Mouse (Mus musculus): ENCODE results near the gene Macrod2. TPM values are rescaled to one million over a fixed set of nuclear protein-coding genes. Genes with fewer than 3 reads are reported as not detected.

Macrod2 gene
- polyA plus RNA-seq, 1 experiment from 2014 or later, result 31.0 TPM

- H3K27me3 ChIP-seq, result no peaks in the 10 kb centered on the region
- 55% methylated on average over 4 of the region's 4 CpGs for WGBS
- ATAC-seq (ENCODE audit: insufficient number of reproducible peaks, low FRiP score, low TSS enrichment, low read depth), result no peak
Observed at GRCm38 (mm10) chr2:142230985-142231549, 1836.0 kb downstream of the Macrod2 start.

GRCm38 (mm10) chr2:142232828-142233227, 1837.7 kb downstream of the Macrod2 start:
- 25% methylated on average over 9 of the region's 9 CpGs for WGBS
- ATAC-seq (ENCODE audit: insufficient number of reproducible peaks, low FRiP score, low TSS enrichment, low read depth), result no peak
- Histone ChIP-seq H3K27ac (no peak overlapping the region), H3K4me1 (no peaks in the 10 kb centered on the region), H3K4me2 (no peak overlapping the region), H3K36me3 (no peaks in the 10 kb centered on the region), H3K4me3 (no peak overlapping the region), H3K27me3 (no peaks in the 10 kb centered on the region), H3K9me3 (no peaks in the 10 kb centered on the region), H3K9ac (no peak overlapping the region)

More at GRCm38 (mm10) chr2:142230985-142231549, 1836.0 kb downstream of the Macrod2 start:
- Histone ChIP-seq H3K4me2 (no peak overlapping the region), H3K27ac (no peak overlapping the region), H3K36me3 (no peaks in the 10 kb centered on the region), H3K9ac (no peak overlapping the region), H3K4me3 (no peak overlapping the region), H3K9me3 (no peaks in the 10 kb centered on the region), H3K4me1 (no peaks in the 10 kb centered on the region)

GRCm38 (mm10) chr2:142243483-142243882, 1848.4 kb downstream of the Macrod2 start:
- H3K36me3 ChIP-seq, result no peaks in the 10 kb centered on the region
- no peak overlapping the region for H3K9ac ChIP-seq
- H3K9me3 ChIP-seq, result no peaks in the 10 kb centered on the region
- no peak for ATAC-seq (ENCODE audit: insufficient number of reproducible peaks, low FRiP score, low TSS enrichment, low read depth)
- no peak overlapping the region for H3K4me3 ChIP-seq
- H3K27ac ChIP-seq, result no peak overlapping the region
- H3K27me3 ChIP-seq, result no peaks in the 10 kb centered on the region
- WGBS, result 84% methylated on average over 4 of the region's 4 CpGs
- H3K4me2 ChIP-seq, result no peak overlapping the region
- no peaks in the 10 kb centered on the region for H3K4me1 ChIP-seq

GRCm38 (mm10) chr2:142250383-142250782, 1855.3 kb downstream of the Macrod2 start:
- H3K36me3 ChIP-seq, result no peaks in the 10 kb centered on the region
- no peak overlapping the region for H3K4me3 ChIP-seq
- H3K9me3 ChIP-seq, result no peaks in the 10 kb centered on the region
- H3K9ac ChIP-seq, result no peak overlapping the region
- ATAC-seq (ENCODE audit: insufficient number of reproducible peaks, low FRiP score, low TSS enrichment, low read depth), result no peak
- no peak overlapping the region for H3K27ac ChIP-seq
- 39% methylated on average over 4 of the region's 4 CpGs for WGBS
- H3K27me3 ChIP-seq, result no peaks in the 10 kb centered on the region
- H3K4me2 ChIP-seq, result no peak overlapping the region
- peaks cover 5% of the 10 kb centered on the region; the same call in 1 of the 2 replicates for H3K4me1 ChIP-seq

GRCm38 (mm10) chr2:142251518-142251917, 1856.4 kb downstream of the Macrod2 start:
- H3K4me3 ChIP-seq, result no peak overlapping the region
- H3K36me3 ChIP-seq, result no peaks in the 10 kb centered on the region
- H3K9ac ChIP-seq, result no peak overlapping the region
- 64% methylated on average over 2 of the region's 2 CpGs for WGBS
- peaks cover 5% of the 10 kb centered on the region; the same call in 1 of the 2 replicates for H3K4me1 ChIP-seq
- H3K27me3 ChIP-seq, result no peaks in the 10 kb centered on the region
- no peak overlapping the region for H3K27ac ChIP-seq
- no peak for ATAC-seq (ENCODE audit: insufficient number of reproducible peaks, low FRiP score, low TSS enrichment, low read depth)
- H3K9me3 ChIP-seq, result no peaks in the 10 kb centered on the region
- H3K4me2 ChIP-seq, result no peak overlapping the region

GRCm38 (mm10) chr2:142253913-142254312, 1858.8 kb downstream of the Macrod2 start:
- H3K36me3 ChIP-seq, result no peaks in the 10 kb centered on the region
- H3K4me1 ChIP-seq, result peaks cover 5% of the 10 kb centered on the region; the same call in 1 of the 2 replicates
- H3K4me3 ChIP-seq, result peak overlapping the region; percentile 13; the same call in 1 of the 2 replicates
- H3K27ac ChIP-seq, result no peak overlapping the region
- no peaks in the 10 kb centered on the region for H3K27me3 ChIP-seq
- H3K4me2 ChIP-seq, result no peak overlapping the region
- 12% methylated on average over 11 of the region's 11 CpGs for WGBS
- no peak overlapping the region for H3K9ac ChIP-seq
- H3K9me3 ChIP-seq, result no peaks in the 10 kb centered on the region
- no peak for ATAC-seq (ENCODE audit: insufficient number of reproducible peaks, low FRiP score, low TSS enrichment, low read depth)

- no peak for ATAC-seq (ENCODE audit: insufficient number of reproducible peaks, low FRiP score, low TSS enrichment, low read depth)
- no peak overlapping the region for H3K4me3 ChIP-seq
- no peaks in the 10 kb centered on the region for H3K9me3 ChIP-seq
- no peak overlapping the region for H3K9ac ChIP-seq
- no peaks in the 10 kb centered on the region for H3K27me3 ChIP-seq
- H3K4me2 ChIP-seq, result no peak overlapping the region
- no peak overlapping the region for H3K27ac ChIP-seq
- no peaks in the 10 kb centered on the region for H3K36me3 ChIP-seq
- peaks cover 5% of the 10 kb centered on the region; the same call in 1 of the 2 replicates for H3K4me1 ChIP-seq
- 71% methylated on average over 6 of the region's 6 CpGs for WGBS
Observed at GRCm38 (mm10) chr2:142254566-142254965, 1859.5 kb downstream of the Macrod2 start.

GRCm38 (mm10) chr2:142257501-142257900, 1862.4 kb downstream of the Macrod2 start:
- Histone ChIP-seq H3K27ac (no peak overlapping the region), H3K4me2 (no peak overlapping the region), H3K9me3 (no peaks in the 10 kb centered on the region), H3K4me3 (no peak overlapping the region), H3K9ac (no peak overlapping the region), H3K4me1 (peaks cover 2% of the 10 kb centered on the region; the same call in 1 of the 2 replicates), H3K27me3 (no peaks in the 10 kb centered on the region), H3K36me3 (no peaks in the 10 kb centered on the region)
- WGBS, result 92% methylated on average over 1 of the region's 1 CpGs
- no peak for ATAC-seq (ENCODE audit: insufficient number of reproducible peaks, low FRiP score, low TSS enrichment, low read depth)

- Histone ChIP-seq H3K9me3 (no peaks in the 10 kb centered on the region), H3K4me2 (no peak overlapping the region), H3K36me3 (no peaks in the 10 kb centered on the region), H3K27ac (no peak overlapping the region), H3K27me3 (no peaks in the 10 kb centered on the region), H3K4me3 (no peak overlapping the region), H3K4me1 (no peaks in the 10 kb centered on the region), H3K9ac (no peak overlapping the region)
- ATAC-seq (ENCODE audit: insufficient number of reproducible peaks, low FRiP score, low TSS enrichment, low read depth), result no peak
- 81% methylated on average over 6 of the region's 6 CpGs for WGBS
Observed at GRCm38 (mm10) chr2:142261046-142261445, 1865.9 kb downstream of the Macrod2 start.

GRCm38 (mm10) chr2:142264697-142265096, 1869.6 kb downstream of the Macrod2 start:
- no peak for ATAC-seq (ENCODE audit: insufficient number of reproducible peaks, low FRiP score, low TSS enrichment, low read depth)
- Histone ChIP-seq H3K27me3 (no peaks in the 10 kb centered on the region), H3K4me2 (no peak overlapping the region), H3K27ac (no peak overlapping the region), H3K4me1 (peaks cover 4% of the 10 kb centered on the region), H3K9ac (no peak overlapping the region), H3K36me3 (no peaks in the 10 kb centered on the region), H3K9me3 (no peaks in the 10 kb centered on the region), H3K4me3 (no peak overlapping the region)
- 80% methylated on average over 2 of the region's 2 CpGs for WGBS

GRCm38 (mm10) chr2:142267836-142268235, 1872.7 kb downstream of the Macrod2 start:
- Histone ChIP-seq H3K4me2 (no peak overlapping the region), H3K4me3 (no peak overlapping the region), H3K9ac (no peak overlapping the region), H3K9me3 (no peaks in the 10 kb centered on the region), H3K27me3 (no peaks in the 10 kb centered on the region), H3K27ac (no peak overlapping the region), H3K36me3 (no peaks in the 10 kb centered on the region), H3K4me1 (peaks cover 4% of the 10 kb centered on the region)
- 34% methylated on average over 2 of the region's 2 CpGs for WGBS
- no peak for ATAC-seq (ENCODE audit: insufficient number of reproducible peaks, low FRiP score, low TSS enrichment, low read depth)

- ATAC-seq (ENCODE audit: insufficient number of reproducible peaks, low FRiP score, low TSS enrichment, low read depth), result no peak
- 61% methylated on average over 1 of the region's 1 CpGs for WGBS
Observed at GRCm38 (mm10) chr2:142286761-142287160, 1891.7 kb downstream of the Macrod2 start.

GRCm38 (mm10) chr2:142294831-142295230, 1899.7 kb downstream of the Macrod2 start:
- H3K36me3 ChIP-seq, result no peaks in the 10 kb centered on the region
- no peaks in the 10 kb centered on the region for H3K27me3 ChIP-seq
- no peak for ATAC-seq (ENCODE audit: insufficient number of reproducible peaks, low FRiP score, low TSS enrichment, low read depth)
- no peaks in the 10 kb centered on the region for H3K9me3 ChIP-seq
- no peak overlapping the region for H3K27ac ChIP-seq
- no peak overlapping the region for H3K9ac ChIP-seq
- H3K4me2 ChIP-seq, result no peak overlapping the region
- no peaks in the 10 kb centered on the region for H3K4me1 ChIP-seq
- no peak overlapping the region for H3K4me3 ChIP-seq
- WGBS, result 34% methylated on average over 4 of the region's 4 CpGs

More at GRCm38 (mm10) chr2:142286761-142287160, 1891.7 kb downstream of the Macrod2 start:
- no peaks in the 10 kb centered on the region for H3K27me3 ChIP-seq
- H3K36me3 ChIP-seq, result no peaks in the 10 kb centered on the region
- no peak overlapping the region for H3K4me2 ChIP-seq
- H3K27ac ChIP-seq, result no peak overlapping the region
- no peak overlapping the region for H3K9ac ChIP-seq
- H3K4me3 ChIP-seq, result no peak overlapping the region
- H3K9me3 ChIP-seq, result no peaks in the 10 kb centered on the region
- H3K4me1 ChIP-seq, result no peaks in the 10 kb centered on the region
